Mouse (Mus musculus) midbrain, embryonic 13.5 days (tissue): ENCODE measurements around the gene Lgals3. TPM values are rescaled to one million over a fixed set of nuclear protein-coding genes. Genes with fewer than 3 reads are reported as not detected.

ENCODE experiments used
- ATAC-seq: fragments of 200-750 bp; cut with Nextera tagmentation; 2 replicates; pipeline ENCODE4 v1.8.0; 2017; ENCODE audit warnings: mild to moderate bottlenecking, moderate TSS enrichment, moderate library complexity
- H3K27ac ChIP-seq: fragments of 300-500 bp; sonication (generic); 2 replicates; pipeline ENCODE4 v1.5.1; 2015; ENCODE audit warnings: inconsistent platforms, mild to moderate bottlenecking, moderate library complexity
- H3K27me3 ChIP-seq: fragments of 300-500 bp; sonication (generic); 2 replicates; pipeline ENCODE4 v1.6.1; 2015; ENCODE audit warnings: mild to moderate bottlenecking, inconsistent platforms
- H3K36me3 ChIP-seq: fragments of 300-500 bp; sonication (generic); 2 replicates; pipeline ENCODE4 v1.6.1; 2015; ENCODE audit warnings: mild to moderate bottlenecking, inconsistent platforms
- H3K4me1 ChIP-seq: fragments of 300-500 bp; sonication (generic); replicated peaks from 2 replicates; pipeline ENCODE4 v1.6.1; 2015; ENCODE audit warnings: inconsistent platforms
- H3K4me2 ChIP-seq: fragments of 300-500 bp; sonication (generic); replicated peaks from 2 replicates; pipeline ENCODE4 v1.6.1; 2015; ENCODE audit warnings: moderate library complexity, mild to moderate bottlenecking, inconsistent platforms
- H3K4me3 ChIP-seq: fragments of 300-500 bp; sonication (generic); replicated peaks from 2 replicates; pipeline ENCODE4 v1.5.1; 2015; ENCODE audit warnings: mild to moderate bottlenecking, inconsistent platforms
- H3K9ac ChIP-seq: fragments of 300-500 bp; sonication (generic); replicated peaks from 2 replicates; pipeline ENCODE4 v1.6.1; 2015; ENCODE audit warnings: mild to moderate bottlenecking, inconsistent platforms
- H3K9me3 ChIP-seq: fragments of 300-500 bp; sonication (generic); 2 replicates; pipeline ENCODE4 v1.6.1; 2016; ENCODE audit warnings: mild to moderate bottlenecking, inconsistent platforms
- WGBS: fragments of 180-500 bp; shearing (Covaris S2); methylation state at CpG from one replicate; pipeline ENCODE4 v1.1.7; 2015; 5-methylcytosine and 5-hydroxymethylcytosine counted together
- polyA plus RNA-seq: library from polyadenylated mRNA; unstranded; fragments of >200 nt; fragmentation: Nextera tagmentation; extraction: Ambion mirVana; gene quantifications from 2 replicates; pipeline ENCODE4 v1.2.1, GENCODE M21; 2015

Gene Lgals3
- polyA plus RNA-seq, 1 experiment from 2014 or later: 1.2 TPM

- WGBS: 16% methylated on average over 49 of the region's 49 CpGs
- peak; percentile 45 for ATAC-seq
Observed at GRCm38 (mm10) chr14:47373728-47374678, 6.5 kb downstream of the Lgals3 start.

GRCm38 (mm10) chr14:47376526-47376925, 9.0 kb downstream of the Lgals3 start:
- peaks cover 10% of the 10 kb centered on the region for H3K4me1 ChIP-seq
- no peak overlapping the region for H3K9ac ChIP-seq
- H3K27ac ChIP-seq: no peak overlapping the region
- WGBS: 81% methylated on average over 2 of the region's 2 CpGs
- no peak overlapping the region for H3K4me2 ChIP-seq
- H3K9me3 ChIP-seq: no peaks in the 10 kb centered on the region
- no peaks in the 10 kb centered on the region for H3K36me3 ChIP-seq
- H3K4me3 ChIP-seq: no peak overlapping the region
- ATAC-seq: no peak
- H3K27me3 ChIP-seq: peaks cover 22% of the 10 kb centered on the region

More at GRCm38 (mm10) chr14:47373728-47374678, 6.5 kb downstream of the Lgals3 start:
- Histone ChIP-seq H3K4me3 (peak overlapping the region; percentile 30), H3K9me3 (no peaks in the 10 kb centered on the region), H3K4me2 (peak overlapping the region; percentile 56), H3K9ac (no peak overlapping the region), H3K27ac (no peak overlapping the region), H3K4me1 (peaks cover 10% of the 10 kb centered on the region), H3K27me3 (peaks cover 22% of the 10 kb centered on the region), H3K36me3 (no peaks in the 10 kb centered on the region)

DNA sequence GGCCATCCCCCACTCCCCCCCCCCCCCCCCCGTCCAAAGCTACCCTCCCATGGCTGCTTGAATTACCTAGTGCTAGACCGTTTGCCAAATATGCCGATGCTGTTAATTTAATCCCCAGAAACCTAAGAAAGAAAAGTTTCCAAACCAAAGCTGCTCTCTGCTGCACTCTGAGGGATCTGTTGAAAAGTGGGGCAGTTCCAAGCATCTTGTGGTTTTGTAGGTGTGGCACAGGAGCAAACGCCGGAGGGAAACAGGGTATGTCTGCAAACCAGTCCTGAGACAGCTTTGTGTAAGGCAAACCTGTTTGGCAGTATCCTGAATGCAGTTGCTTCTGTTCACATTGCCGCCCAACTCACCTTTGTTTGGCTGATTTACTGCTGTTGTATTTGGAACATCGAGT, 10.8 kb downstream of the Lgals3 start:
- ATAC-seq: no peak
- no peak overlapping the region for H3K9ac ChIP-seq
- no peaks in the 10 kb centered on the region for H3K36me3 ChIP-seq
- no peak overlapping the region for H3K4me3 ChIP-seq
- no peak overlapping the region for H3K4me2 ChIP-seq
- WGBS: 90% methylated on average over 7 of the region's 7 CpGs
- no peaks in the 10 kb centered on the region for H3K9me3 ChIP-seq
- no peak overlapping the region for H3K27ac ChIP-seq
- H3K27me3 ChIP-seq: peaks cover 14% of the 10 kb centered on the region
- H3K4me1 ChIP-seq: peaks cover 10% of the 10 kb centered on the region

DNA sequence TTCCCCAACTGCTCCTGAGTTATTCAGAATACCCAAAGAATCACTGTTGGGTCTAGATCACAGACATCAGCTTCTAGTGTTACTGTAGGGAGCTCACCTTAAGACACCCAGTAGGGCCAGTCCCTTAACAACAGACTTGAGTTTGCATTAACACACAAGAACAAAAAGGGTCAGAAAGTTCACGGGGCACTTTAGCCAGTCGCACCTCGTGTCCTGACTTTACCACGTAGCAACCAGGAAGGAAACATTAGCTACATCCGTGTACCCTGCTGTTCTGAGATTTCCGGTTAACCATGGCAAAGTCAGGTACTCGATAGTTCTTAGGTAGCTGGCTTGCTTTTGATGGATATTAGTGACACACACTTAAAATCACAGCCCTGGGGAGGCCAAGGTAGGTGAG, 16.4 kb downstream of the Lgals3 start:
- ATAC-seq: no peak
- no peaks in the 10 kb centered on the region for H3K9me3 ChIP-seq
- no peak overlapping the region for H3K4me3 ChIP-seq
- no peaks in the 10 kb centered on the region for H3K4me1 ChIP-seq
- no peaks in the 10 kb centered on the region for H3K27me3 ChIP-seq
- H3K36me3 ChIP-seq: peaks cover 20% of the 10 kb centered on the region; the same call in 1 of the 2 replicates
- no peak overlapping the region for H3K4me2 ChIP-seq
- WGBS: 91% methylated on average over 7 of the region's 7 CpGs
- no peak overlapping the region for H3K27ac ChIP-seq
- H3K9ac ChIP-seq: no peak overlapping the region

GRCm38 (mm10) chr14:47384653-47385052, 17.1 kb downstream of the Lgals3 start:
- Histone ChIP-seq H3K9ac (no peak overlapping the region), H3K4me3 (no peak overlapping the region), H3K9me3 (no peaks in the 10 kb centered on the region), H3K4me2 (no peak overlapping the region), H3K27ac (no peak overlapping the region), H3K36me3 (peaks cover 23% of the 10 kb centered on the region), H3K4me1 (no peaks in the 10 kb centered on the region), H3K27me3 (no peaks in the 10 kb centered on the region)
- no peak for ATAC-seq
- 90% methylated on average over 10 of the region's 10 CpGs for WGBS

GRCm38 (mm10) chr14:47386125-47386524, 18.6 kb downstream of the Lgals3 start:
- no peaks in the 10 kb centered on the region for H3K27me3 ChIP-seq
- H3K4me3 ChIP-seq: no peak overlapping the region
- H3K36me3 ChIP-seq: peaks cover 35% of the 10 kb centered on the region
- ATAC-seq: no peak
- WGBS: 89% methylated on average over 11 of the region's 11 CpGs
- H3K4me2 ChIP-seq: no peak overlapping the region
- no peak overlapping the region for H3K9ac ChIP-seq
- H3K27ac ChIP-seq: no peak overlapping the region
- H3K9me3 ChIP-seq: no peaks in the 10 kb centered on the region
- H3K4me1 ChIP-seq: no peaks in the 10 kb centered on the region

- Histone ChIP-seq H3K27me3 (no peaks in the 10 kb centered on the region), H3K9ac (no peak overlapping the region), H3K9me3 (no peaks in the 10 kb centered on the region), H3K4me2 (no peak overlapping the region), H3K36me3 (peaks cover 57% of the 10 kb centered on the region), H3K4me1 (no peaks in the 10 kb centered on the region), H3K27ac (no peak overlapping the region), H3K4me3 (no peak overlapping the region)
- ATAC-seq: no peak
- 95% methylated on average over 10 of the region's 10 CpGs for WGBS
Observed at GRCm38 (mm10) chr14:47393354-47394094, 26.0 kb downstream of the Lgals3 start.

DNA sequence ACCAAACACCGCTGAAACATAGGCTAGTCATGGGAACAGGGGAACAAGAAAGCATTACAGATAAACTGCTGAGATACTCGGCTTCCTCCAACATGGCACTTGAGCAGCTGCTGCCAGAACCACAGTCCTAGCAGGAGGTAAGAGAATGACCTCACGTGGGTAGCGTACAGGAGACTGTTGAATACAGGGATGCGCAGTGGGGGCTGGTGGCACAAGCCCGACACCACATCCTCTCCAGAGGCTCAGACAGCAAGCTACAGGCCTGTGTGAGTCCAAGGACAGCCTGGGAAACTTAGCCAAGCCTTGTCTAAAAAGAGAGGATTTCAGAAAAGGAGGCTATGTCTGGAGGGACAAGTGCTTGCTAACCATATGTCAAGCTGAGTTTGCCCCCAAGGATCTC, 27.5 kb downstream of the Lgals3 start:
- no peak overlapping the region for H3K4me3 ChIP-seq
- H3K9me3 ChIP-seq: no peaks in the 10 kb centered on the region
- WGBS: 97% methylated on average over 6 of the region's 6 CpGs
- H3K4me1 ChIP-seq: no peaks in the 10 kb centered on the region
- H3K27ac ChIP-seq: no peak overlapping the region
- H3K4me2 ChIP-seq: no peak overlapping the region
- no peak for ATAC-seq
- H3K9ac ChIP-seq: no peak overlapping the region
- no peaks in the 10 kb centered on the region for H3K27me3 ChIP-seq
- peaks cover 59% of the 10 kb centered on the region for H3K36me3 ChIP-seq

DNA sequence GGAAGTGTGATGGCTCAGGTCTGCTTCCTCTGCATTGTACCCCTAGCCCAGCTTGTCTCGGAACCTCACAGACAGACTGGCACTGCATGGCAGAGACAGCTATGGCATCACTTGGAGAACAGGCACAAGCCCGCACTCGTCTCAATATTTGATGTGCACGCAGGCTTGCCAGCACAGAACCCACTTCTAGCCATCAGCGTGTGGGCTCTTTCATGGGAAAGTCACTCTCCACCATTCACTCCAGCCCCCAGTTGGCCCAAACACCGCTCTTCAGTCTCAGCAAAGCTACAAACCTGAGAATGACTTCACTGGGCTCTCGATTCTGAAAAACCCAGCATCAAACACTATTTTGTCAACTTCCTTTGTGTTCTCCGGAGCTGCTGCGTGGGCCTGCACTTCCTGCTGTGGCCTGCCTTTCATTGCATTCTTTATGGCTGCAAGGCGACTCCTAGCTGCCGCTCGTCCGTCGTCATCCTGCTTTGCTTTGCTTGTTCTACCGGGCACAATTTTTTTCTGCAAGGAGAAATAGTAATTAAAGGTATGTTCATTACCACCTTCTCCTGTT, 28.0 kb downstream of the Lgals3 start:
- Histone ChIP-seq H3K4me2 (no peak overlapping the region), H3K36me3 (peaks cover 58% of the 10 kb centered on the region), H3K27ac (no peak overlapping the region), H3K4me3 (no peak overlapping the region), H3K4me1 (no peaks in the 10 kb centered on the region), H3K9ac (no peak overlapping the region), H3K27me3 (no peaks in the 10 kb centered on the region), H3K9me3 (no peaks in the 10 kb centered on the region)
- 76% methylated on average over 15 of the region's 15 CpGs for WGBS
- no peak for ATAC-seq

- H3K4me1 ChIP-seq: no peaks in the 10 kb centered on the region
- WGBS: 67% methylated on average over 5 of the region's 5 CpGs
- ATAC-seq: 0 out of 2 replicates have a peak, but pooled peaks have one; percentile 63
- no peaks in the 10 kb centered on the region for H3K27me3 ChIP-seq
- no peak overlapping the region for H3K9ac ChIP-seq
- no peak overlapping the region for H3K27ac ChIP-seq
- H3K4me3 ChIP-seq: no peak overlapping the region
- H3K36me3 ChIP-seq: peaks cover 56% of the 10 kb centered on the region
- H3K4me2 ChIP-seq: no peak overlapping the region
- H3K9me3 ChIP-seq: no peaks in the 10 kb centered on the region
Observed at GRCm38 (mm10) chr14:47396165-47396652, 28.7 kb downstream of the Lgals3 start.

DNA sequence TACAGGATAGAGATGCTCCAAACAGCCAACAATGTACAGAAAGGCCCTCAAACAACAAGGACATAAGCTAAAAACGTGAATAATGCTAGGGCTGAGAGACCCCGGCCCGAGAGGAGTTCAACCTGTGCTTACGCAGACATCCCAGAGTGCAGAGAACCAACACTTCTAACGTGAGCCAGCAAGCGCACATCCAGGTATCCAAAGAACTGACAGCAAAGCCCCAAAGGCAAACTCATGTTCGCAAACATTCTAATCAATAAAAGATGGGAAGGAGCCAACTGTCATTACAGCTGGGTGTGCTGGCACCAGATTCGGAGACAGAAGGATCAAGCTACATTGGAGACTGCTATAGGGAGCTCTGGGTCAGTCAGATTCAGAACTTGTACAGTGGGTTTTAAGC, 35.2 kb downstream of the Lgals3 start:
- no peaks in the 10 kb centered on the region for H3K4me1 ChIP-seq
- H3K27ac ChIP-seq: no peak overlapping the region
- WGBS: 92% methylated on average over 8 of the region's 8 CpGs
- H3K9me3 ChIP-seq: no peaks in the 10 kb centered on the region
- peaks cover 69% of the 10 kb centered on the region for H3K36me3 ChIP-seq
- ATAC-seq: no peak
- no peaks in the 10 kb centered on the region for H3K27me3 ChIP-seq
- no peak overlapping the region for H3K4me2 ChIP-seq
- no peak overlapping the region for H3K4me3 ChIP-seq
- H3K9ac ChIP-seq: no peak overlapping the region

DNA sequence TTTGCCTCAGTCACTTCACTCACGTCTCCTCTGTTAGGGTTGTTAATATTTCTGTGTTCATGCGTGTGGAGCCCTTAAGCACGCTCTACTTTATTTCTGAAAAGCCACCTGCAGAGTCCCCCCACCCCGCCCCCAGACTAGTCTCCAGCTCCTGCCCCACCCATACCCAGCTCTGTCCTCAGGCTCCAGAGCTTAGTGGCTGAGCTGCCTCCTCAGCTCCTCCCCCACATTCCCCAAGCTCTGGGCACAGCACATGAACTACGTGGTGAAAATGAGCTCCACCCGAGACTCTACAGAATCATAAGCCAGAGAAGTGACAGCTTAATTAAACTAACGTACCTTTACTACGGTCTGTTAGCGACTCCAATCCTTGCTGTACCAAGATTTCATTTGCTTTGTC, 38.4 kb downstream of the Lgals3 start:
- Histone ChIP-seq H3K4me3 (no peak overlapping the region), H3K4me1 (no peaks in the 10 kb centered on the region), H3K9ac (no peak overlapping the region), H3K27me3 (no peaks in the 10 kb centered on the region), H3K36me3 (peaks cover 74% of the 10 kb centered on the region), H3K27ac (no peak overlapping the region), H3K4me2 (no peak overlapping the region), H3K9me3 (no peaks in the 10 kb centered on the region)
- WGBS: 88% methylated on average over 9 of the region's 9 CpGs
- no peak for ATAC-seq
